Mouse (Mus musculus) right cerebral cortex, postnatal 10 days (tissue): ENCODE data around the gene Rab3il1.
A peak's percentile ranks its signal among the peaks of the same experiment; 100 is the strongest.

Source experiments
- DNase-seq, 2 experiments: peaks; one replicate each; pipeline ENCODE4 v3.0.0; 2021; ENCODE audit warnings: low spot score in 2 of 2

Rab3il1 gene

DNA sequence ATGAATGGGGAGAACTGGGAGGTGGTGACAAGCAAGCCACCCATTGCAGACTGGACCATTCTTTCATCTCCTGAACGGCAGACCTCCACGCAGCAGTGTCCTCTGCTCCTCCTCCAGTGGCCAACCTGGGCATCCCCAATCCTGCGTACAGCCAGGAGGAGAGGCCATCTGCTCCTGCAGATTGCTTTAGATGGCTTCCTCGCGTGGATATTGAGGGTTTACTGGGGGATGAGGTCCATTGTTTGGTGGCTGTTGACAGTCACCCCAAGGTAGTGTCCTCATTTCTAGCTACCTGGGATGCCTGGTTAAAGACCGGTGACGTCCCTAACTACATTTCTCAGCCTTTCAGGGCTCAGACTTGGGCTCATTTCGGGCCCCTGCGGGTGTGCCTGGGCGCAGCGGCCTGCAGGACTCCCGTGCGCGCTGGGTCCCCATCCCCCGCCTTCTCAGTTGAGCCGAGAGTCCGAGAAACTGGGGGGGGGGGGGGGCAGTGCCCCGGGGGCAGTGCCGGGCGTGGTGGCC is 39.5 kb downstream of the Rab3il1 start:
- DNase-seq = peak in 1 of 2 experiments; percentile 50

DNA sequence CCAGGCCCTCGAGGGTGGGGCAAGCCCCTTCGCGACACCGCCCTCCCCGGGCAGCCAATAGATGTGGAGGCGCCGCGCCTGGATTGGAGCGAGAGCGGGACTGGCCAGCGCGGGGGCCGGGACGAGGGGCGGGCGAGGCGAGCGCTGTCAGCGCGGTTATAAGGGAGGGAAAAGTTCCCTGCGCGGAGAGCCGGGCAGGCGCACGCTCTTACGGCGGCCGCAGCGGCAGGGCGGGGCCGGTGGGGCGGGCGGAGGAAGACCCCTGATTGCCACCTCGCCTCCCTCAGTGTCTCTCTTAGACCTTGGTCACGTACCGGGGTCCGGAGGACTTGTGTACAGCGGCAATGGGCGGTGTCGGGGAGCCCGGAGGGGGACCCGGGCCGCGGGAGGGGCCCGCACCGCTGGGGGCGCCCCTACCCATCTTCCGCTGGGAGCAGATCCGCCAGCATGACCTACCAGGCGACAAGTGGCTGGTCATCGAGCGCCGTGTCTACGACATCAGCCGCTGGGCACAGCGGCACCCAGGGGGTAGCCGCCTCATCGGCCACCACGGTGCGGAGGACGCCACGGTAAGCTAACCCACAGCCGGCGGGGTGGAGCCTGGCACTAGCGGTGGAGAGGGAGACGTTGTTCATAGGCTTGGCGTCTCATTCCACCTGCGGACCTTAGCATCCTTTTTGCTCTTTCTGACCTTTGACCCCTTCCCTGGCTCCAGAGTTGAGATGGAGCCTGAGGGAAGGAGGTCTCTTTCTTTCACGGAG is 40.1 kb downstream of the Rab3il1 start, which contains the start of gene Fads3:
Gene Fads3, plus strand, starts transcription at position 182 of the 761 bp plus-strand sequence.
- DNase-seq = peak; percentile 84 to 85

DNA sequence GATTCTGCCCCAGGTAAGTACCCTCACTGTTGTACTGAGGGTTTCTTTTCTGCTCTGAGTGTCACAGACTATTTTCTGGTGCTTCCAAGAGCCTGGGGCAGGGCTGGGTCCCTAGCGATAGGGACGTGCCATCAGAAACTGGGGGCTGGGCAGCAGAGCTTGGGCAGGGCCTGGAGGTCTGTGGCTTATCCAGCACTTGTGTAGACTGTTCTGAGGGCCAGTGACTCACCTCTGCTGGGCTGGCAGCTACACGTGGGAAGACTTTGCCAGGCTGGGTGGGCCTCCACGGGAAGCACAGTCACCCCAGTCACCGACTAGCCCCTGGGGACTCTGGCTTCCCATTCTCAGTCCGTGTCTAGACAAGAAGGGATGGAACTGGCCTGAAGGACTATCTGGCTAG is 40.8 kb downstream of the Rab3il1 start:
- DNase-seq = peak in 1 of 2 experiments; percentile 47

GRCm38 (mm10) chr19:10042816-10043215 is 41.3 kb downstream of the Rab3il1 start:
- DNase-seq = peak in 1 of 2 experiments; percentile 35

DNA sequence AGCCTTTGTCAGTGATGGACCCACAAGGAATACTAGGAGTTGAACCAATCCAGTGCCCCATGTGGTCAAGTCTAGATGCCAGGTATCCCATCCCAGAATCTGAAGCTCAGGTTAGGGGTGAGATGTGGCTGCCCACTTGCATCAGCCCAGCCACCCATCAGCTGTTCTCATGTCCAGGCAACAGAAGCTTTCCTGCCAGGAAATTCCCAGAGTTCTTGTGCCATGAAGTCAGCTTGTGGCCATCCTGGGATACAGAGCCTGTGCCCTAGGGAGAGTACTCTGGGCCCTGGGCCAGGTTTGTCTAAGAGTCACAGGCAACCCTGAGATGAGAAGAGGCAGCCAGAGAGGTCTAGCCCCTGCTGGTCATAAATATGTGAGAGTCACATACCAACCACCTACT is 42.2 kb downstream of the Rab3il1 start:
- peak in 1 of 2 experiments; percentile 28 for DNase-seq

DNA sequence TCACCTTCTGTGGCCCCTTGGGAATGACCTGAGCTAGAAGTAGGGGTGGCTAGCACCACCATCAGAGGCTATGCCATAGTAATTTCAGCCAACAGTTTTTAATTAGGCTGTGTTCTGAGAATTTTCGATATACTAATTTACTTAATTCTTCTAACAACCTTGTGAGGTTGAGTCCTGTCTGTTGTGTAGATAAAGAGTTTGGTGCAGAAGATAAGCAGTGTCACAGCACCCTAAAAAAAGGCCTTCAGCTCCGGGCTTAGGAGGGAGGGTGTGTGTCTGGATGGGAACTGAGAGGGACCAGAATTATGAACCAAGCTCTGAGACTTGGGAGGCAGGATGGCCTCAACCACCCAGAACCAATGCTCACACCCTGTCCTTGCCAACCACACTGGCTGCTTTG is 44.2 kb downstream of the Rab3il1 start:
- DNase-seq = no peak

DNA sequence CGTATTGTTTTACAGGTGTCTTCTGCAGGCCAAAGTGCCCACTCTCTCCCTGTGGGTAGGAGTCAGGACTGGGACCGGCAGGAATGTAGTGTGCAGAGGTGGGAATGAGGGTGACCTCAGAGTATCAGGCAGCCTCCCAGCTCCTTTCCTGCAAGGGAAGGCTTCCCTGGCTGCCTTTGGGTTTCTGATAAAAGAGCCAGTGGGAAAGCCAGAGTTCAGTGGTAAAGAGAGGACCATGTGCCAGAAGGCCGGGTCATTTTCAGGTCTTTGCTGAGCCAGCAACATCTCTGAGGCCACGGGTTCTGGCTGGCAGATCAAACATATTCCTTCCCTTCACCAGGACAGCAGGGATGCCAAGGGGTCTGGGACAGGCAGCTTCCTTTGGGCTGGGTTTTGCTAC is 44.9 kb downstream of the Rab3il1 start:
- DNase-seq = no peak

DNA sequence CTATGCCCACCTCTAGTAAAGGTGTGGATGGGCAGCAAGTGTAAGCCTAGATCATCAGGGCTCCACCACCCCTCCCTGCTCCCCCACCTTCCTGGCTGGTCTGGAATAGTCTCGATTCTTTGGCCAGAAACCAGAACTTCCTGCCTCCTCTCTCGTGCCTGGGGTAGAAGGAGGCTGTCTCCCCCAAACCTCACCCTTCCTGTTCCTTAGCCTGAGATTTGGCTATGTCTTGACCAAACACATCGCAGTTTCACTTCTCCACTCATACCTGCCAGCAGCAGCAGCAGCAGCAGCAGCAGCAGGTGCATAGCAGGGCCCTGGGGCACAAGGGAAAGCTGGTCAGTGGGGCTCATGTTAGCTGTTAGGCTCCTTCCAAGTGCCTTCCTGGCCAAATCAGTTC is 45.5 kb downstream of the Rab3il1 start:
- no peak for DNase-seq

GRCm38 (mm10) chr19:10049533-10049932 is 48.1 kb downstream of the Rab3il1 start:
- DNase-seq = no peak

- no peak for DNase-seq
Observed at GRCm38 (mm10) chr19:10050438-10050837, 49.0 kb downstream of the Rab3il1 start.

GRCm38 (mm10) chr19:10052698-10053097 is 51.2 kb downstream of the Rab3il1 start:
- peak in 1 of 2 experiments; percentile 13 for DNase-seq

- peak in 1 of 2 experiments; percentile 23 for DNase-seq
Observed at GRCm38 (mm10) chr19:10053692-10054260, 52.3 kb downstream of the Rab3il1 start.

DNA sequence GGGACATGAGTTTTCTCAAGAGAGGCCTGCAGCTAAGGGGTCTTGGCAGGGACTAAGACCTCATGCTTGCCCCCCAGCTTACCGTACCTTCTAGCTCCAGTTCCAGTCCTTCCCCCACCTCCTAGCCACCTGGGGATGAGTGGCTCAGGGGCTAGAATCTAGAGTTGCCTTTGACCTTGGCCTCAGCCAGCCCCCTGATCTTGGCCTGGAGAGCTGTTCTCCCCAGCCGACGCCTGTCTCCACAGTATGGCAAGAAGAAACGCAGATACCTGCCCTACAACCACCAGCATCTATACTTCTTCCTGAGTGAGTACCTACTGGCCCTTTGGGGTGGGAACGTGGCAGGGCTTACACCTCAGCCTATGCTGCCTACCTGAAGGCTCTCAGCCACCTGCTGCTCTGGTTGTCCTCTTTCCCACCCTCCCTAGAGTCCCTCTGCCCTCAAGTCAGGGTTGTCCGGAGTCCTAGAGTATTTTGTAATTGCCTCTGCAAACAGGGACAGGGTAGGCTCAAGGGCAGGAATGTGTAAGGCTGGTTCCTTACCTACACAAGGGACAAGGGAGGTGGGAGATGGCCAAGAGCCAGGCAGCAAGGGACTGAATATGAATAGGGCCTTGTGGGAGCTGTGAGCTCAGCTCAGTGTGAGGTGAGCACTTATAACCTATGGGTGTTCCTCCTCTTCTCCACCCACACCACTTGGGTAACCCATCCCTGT is 53.0 kb downstream of the Rab3il1 start:
- DNase-seq = peak in 1 of 2 experiments; percentile 18

DNA sequence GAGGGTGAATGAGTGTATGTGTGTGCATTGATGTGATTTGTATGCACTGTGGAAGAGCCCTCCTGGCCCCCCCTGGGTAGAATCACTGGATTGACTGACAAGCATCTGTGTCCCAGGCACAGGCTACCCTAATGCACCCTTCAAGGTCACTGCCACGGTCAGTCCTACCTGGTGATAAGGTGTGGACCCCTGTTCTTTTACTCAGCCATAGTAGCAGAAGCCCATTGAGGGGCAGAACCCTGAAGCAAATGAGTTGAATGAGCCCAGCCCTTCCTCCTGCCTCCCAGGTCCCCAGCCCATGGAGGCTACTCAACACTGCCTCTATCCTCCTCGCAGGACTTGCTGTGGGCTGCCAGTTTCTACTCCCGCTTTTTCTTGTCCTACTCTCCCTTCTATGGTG is 53.8 kb downstream of the Rab3il1 start:
- peak in 1 of 2 experiments; percentile 20 for DNase-seq

- peak in 1 of 2 experiments; percentile 24 for DNase-seq
Observed at GRCm38 (mm10) chr19:10055783-10056660, 54.6 kb downstream of the Rab3il1 start.

- DNase-seq = peak in 1 of 2 experiments; percentile 14
Observed at GRCm38 (mm10) chr19:10056686-10057085, 55.2 kb downstream of the Rab3il1 start.

- DNase-seq = peak; percentile 31 to 38
Observed at GRCm38 (mm10) chr19:10057486-10058351, 56.2 kb downstream of the Rab3il1 start.

- peak in 1 of 2 experiments; percentile 14 for DNase-seq
Observed at GRCm38 (mm10) chr19:10058352-10058825, 56.9 kb downstream of the Rab3il1 start.

- peak in 1 of 2 experiments; percentile 16 for DNase-seq
Observed at GRCm38 (mm10) chr19:10058876-10059427, 57.5 kb downstream of the Rab3il1 start.
